Mouse (Mus musculus) kidney, embryonic 15.5 days (tissue): ENCODE data around the gene Atp2a3. TPM values are rescaled to one million over a fixed set of nuclear protein-coding genes. Genes with fewer than 3 reads are reported as not detected.

Experiments used
- ATAC-seq: fragments of 200-750 bp; cut with Nextera tagmentation; replicated peaks from 2 replicates; pipeline ENCODE4 v1.8.0; 2017; ENCODE audit warnings: moderate TSS enrichment; ENCODE audit not compliant: low FRiP score
- H3K27ac ChIP-seq: fragments of 300-500 bp; sonication (generic); 2 replicates; pipeline ENCODE4 v1.5.1; 2015; ENCODE audit warnings: mild to moderate bottlenecking, inconsistent platforms
- H3K27me3 ChIP-seq: fragments of 300-500 bp; sonication (generic); 2 replicates; pipeline ENCODE4 v1.6.1; 2015; ENCODE audit warnings: inconsistent platforms
- H3K36me3 ChIP-seq: fragments of 300-500 bp; sonication (generic); 2 replicates; pipeline ENCODE4 v1.6.1; 2015; ENCODE audit warnings: inconsistent platforms
- H3K4me1 ChIP-seq: fragments of 300-500 bp; sonication (generic); 2 replicates; pipeline ENCODE4 v1.6.1; 2015; ENCODE audit warnings: inconsistent platforms
- H3K4me2 ChIP-seq: fragments of 300-500 bp; sonication (generic); 2 replicates; pipeline ENCODE4 v1.6.1; 2015; ENCODE audit warnings: moderate library complexity, mild to moderate bottlenecking, inconsistent platforms
- H3K4me3 ChIP-seq: fragments of 300-500 bp; sonication (generic); replicated peaks from 2 replicates; pipeline ENCODE4 v1.5.1; 2015; ENCODE audit warnings: mild to moderate bottlenecking, inconsistent platforms
- H3K9ac ChIP-seq: fragments of 300-500 bp; sonication (generic); 2 replicates; pipeline ENCODE4 v1.6.1; 2015; ENCODE audit warnings: mild to moderate bottlenecking, inconsistent platforms
- H3K9me3 ChIP-seq: fragments of 300-500 bp; sonication (generic); replicated peaks from 2 replicates; pipeline ENCODE4 v1.6.1; 2016; ENCODE audit warnings: inconsistent platforms
- WGBS: fragments of 180-500 bp; shearing (Covaris S2); methylation state at CpG from one replicate; pipeline ENCODE4 v1.1.7; 2015; ENCODE audit warnings: mixed read lengths; 5-methylcytosine and 5-hydroxymethylcytosine counted together
- polyA plus RNA-seq: library from polyadenylated mRNA; unstranded; fragments of >200 nt; fragmentation: Nextera tagmentation; extraction: Ambion mirVana; gene quantifications from 2 replicates; pipeline ENCODE4 v1.2.1, GENCODE M21; 2015

The Atp2a3 gene
- polyA plus RNA-seq, 1 experiment from 2014 or later: 4.2 TPM

- H3K4me2 ChIP-seq: peak overlapping the region; percentile 68
- ATAC-seq: no peak
- no peaks in the 10 kb centered on the region for H3K36me3 ChIP-seq
- peaks cover 41% of the 10 kb centered on the region for H3K4me1 ChIP-seq
- H3K27ac ChIP-seq: no peak overlapping the region
- no peak overlapping the region for H3K4me3 ChIP-seq
- 16% methylated on average over 15 of the region's 15 CpGs for WGBS
- H3K27me3 ChIP-seq: peaks cover 37% of the 10 kb centered on the region
- H3K9ac ChIP-seq: no peak overlapping the region
- no peaks in the 10 kb centered on the region for H3K9me3 ChIP-seq
Observed at GRCm38 (mm10) chr11:72959924-72960679, 867 bp upstream of the Atp2a3 start.

DNA sequence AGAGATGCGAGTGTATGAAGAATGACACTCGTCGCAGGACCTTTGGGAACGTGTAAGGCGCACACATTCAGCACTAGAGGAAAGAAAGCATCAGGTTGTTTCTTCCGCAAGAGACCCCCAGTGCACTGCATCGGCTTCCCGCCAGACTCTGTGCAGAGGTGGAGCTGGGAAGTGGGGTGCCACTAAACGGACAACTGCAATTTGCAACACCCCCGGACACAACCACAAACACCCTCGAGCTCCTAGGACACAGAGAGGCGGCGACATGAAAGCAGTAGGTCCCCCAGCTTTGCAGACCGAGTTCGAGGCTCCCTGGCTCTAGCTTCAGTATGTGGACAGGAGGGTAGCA, 272 bp upstream of the Atp2a3 start:
- WGBS: 6% methylated on average over 15 of the region's 15 CpGs
- Histone ChIP-seq H3K27ac (no peak overlapping the region), H3K4me2 (peak overlapping the region; percentile 68), H3K36me3 (no peaks in the 10 kb centered on the region), H3K4me3 (peak overlapping the region; percentile 45), H3K27me3 (peaks cover 37% of the 10 kb centered on the region), H3K9me3 (no peaks in the 10 kb centered on the region), H3K4me1 (peaks cover 40% of the 10 kb centered on the region), H3K9ac (peak overlapping the region; percentile 11; the same call in 1 of the 2 replicates)
- no peak for ATAC-seq

- H3K4me3 ChIP-seq: no peak overlapping the region
- no peak for ATAC-seq
- H3K4me2 ChIP-seq: no peak overlapping the region
- H3K27me3 ChIP-seq: peaks cover 37% of the 10 kb centered on the region
- H3K9ac ChIP-seq: no peak overlapping the region
- 75% methylated on average over 2 of the region's 2 CpGs for WGBS
- no peak overlapping the region for H3K27ac ChIP-seq
- H3K36me3 ChIP-seq: no peaks in the 10 kb centered on the region
- H3K9me3 ChIP-seq: no peaks in the 10 kb centered on the region
- H3K4me1 ChIP-seq: peaks cover 36% of the 10 kb centered on the region
Observed at GRCm38 (mm10) chr11:72962378-72962777, 1.4 kb downstream of the Atp2a3 start.

DNA sequence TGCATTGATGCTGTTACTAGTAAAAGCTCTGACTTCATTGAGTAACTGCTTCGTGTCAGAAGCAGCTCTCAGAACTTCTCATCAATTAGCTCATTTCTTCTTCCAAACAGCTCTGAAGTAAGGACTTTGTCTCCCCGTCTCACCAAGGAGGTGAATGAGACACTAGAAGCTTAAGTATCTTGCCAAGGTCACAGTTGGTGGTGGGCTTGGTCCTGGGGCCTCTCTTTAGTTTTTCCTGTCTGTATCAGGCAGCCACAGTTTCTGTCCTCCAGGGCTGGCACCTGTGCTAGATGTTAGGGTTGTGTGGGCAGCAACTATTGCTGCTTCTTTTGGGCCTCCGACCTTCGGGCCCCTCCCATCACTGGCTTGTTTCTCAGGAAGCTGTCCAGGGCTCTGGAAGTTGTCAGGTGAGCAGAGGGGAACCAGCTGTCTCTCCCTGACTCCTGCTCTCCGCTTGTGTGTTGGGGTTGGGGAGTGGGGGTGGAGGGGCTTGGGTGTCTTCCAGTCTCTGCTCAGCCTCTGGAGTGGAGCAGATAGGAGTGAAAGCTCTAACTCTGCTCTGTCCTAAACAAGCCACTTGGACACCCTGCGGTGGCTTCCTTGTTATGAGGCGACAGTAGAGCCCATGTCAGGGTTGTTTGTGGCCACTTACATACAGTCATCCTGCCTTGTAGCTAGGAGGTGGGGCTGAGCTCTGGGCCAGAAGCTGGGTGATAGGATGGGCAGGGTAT, 2.3 kb downstream of the Atp2a3 start:
- WGBS: 31% methylated on average over 7 of the region's 7 CpGs
- Histone ChIP-seq H3K36me3 (no peaks in the 10 kb centered on the region), H3K4me3 (no peak overlapping the region), H3K9me3 (no peaks in the 10 kb centered on the region), H3K27me3 (peaks cover 37% of the 10 kb centered on the region), H3K27ac (no peak overlapping the region), H3K9ac (no peak overlapping the region), H3K4me2 (no peak overlapping the region), H3K4me1 (peaks cover 31% of the 10 kb centered on the region)
- peak; percentile 37; the same call in 1 of the 2 replicates for ATAC-seq

- no peak for ATAC-seq
- Histone ChIP-seq H3K9ac (no peak overlapping the region), H3K4me3 (no peak overlapping the region), H3K9me3 (no peaks in the 10 kb centered on the region), H3K4me1 (peaks cover 31% of the 10 kb centered on the region), H3K4me2 (no peak overlapping the region), H3K27me3 (peaks cover 37% of the 10 kb centered on the region), H3K36me3 (no peaks in the 10 kb centered on the region), H3K27ac (no peak overlapping the region)
- 48% methylated on average over 3 of the region's 3 CpGs for WGBS
Observed at GRCm38 (mm10) chr11:72963789-72964294, 2.9 kb downstream of the Atp2a3 start.

- H3K9me3 ChIP-seq: no peaks in the 10 kb centered on the region
- no peak overlapping the region for H3K4me3 ChIP-seq
- H3K27ac ChIP-seq: no peak overlapping the region
- no peak overlapping the region for H3K4me2 ChIP-seq
- H3K36me3 ChIP-seq: no peaks in the 10 kb centered on the region
- 83% methylated on average over 13 of the region's 13 CpGs for WGBS
- no peak for ATAC-seq
- H3K9ac ChIP-seq: no peak overlapping the region
- H3K4me1 ChIP-seq: peaks cover 11% of the 10 kb centered on the region; the same call in 1 of the 2 replicates
- H3K27me3 ChIP-seq: no peaks in the 10 kb centered on the region
Observed at GRCm38 (mm10) chr11:72974995-72975503, 14.1 kb downstream of the Atp2a3 start.

DNA sequence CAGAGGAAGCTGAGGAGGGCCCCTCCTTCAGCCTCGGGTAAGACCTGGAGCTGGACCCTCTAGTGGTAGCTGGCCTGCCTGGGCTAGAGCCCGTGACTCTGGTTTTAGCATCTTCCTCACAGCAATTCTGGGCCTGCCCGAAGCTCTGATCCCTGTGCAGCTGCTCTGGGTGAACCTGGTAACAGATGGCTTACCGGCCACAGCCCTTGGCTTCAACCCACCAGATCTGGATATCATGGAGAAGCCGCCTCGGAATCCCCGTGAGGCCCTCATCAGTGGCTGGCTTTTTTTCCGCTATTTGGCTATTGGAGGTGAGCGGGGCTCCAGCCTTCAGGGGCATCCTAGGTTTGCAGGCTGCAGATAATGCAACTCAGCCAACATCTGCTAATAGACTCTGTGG, 21.5 kb downstream of the Atp2a3 start:
- H3K9ac ChIP-seq: no peak overlapping the region
- no peak overlapping the region for H3K27ac ChIP-seq
- no peak overlapping the region for H3K4me2 ChIP-seq
- WGBS: 86% methylated on average over 9 of the region's 9 CpGs
- no peak overlapping the region for H3K4me3 ChIP-seq
- no peaks in the 10 kb centered on the region for H3K36me3 ChIP-seq
- no peaks in the 10 kb centered on the region for H3K9me3 ChIP-seq
- ATAC-seq: no peak
- H3K27me3 ChIP-seq: no peaks in the 10 kb centered on the region
- peaks cover 11% of the 10 kb centered on the region; the same call in 1 of the 2 replicates for H3K4me1 ChIP-seq

GRCm38 (mm10) chr11:72983283-72983682, 22.3 kb downstream of the Atp2a3 start:
- ATAC-seq: peak; percentile 40; the same call in 1 of the 2 replicates
- Histone ChIP-seq H3K27me3 (no peaks in the 10 kb centered on the region), H3K4me3 (no peak overlapping the region), H3K9me3 (no peaks in the 10 kb centered on the region), H3K36me3 (no peaks in the 10 kb centered on the region), H3K4me2 (no peak overlapping the region), H3K4me1 (peaks cover 11% of the 10 kb centered on the region; the same call in 1 of the 2 replicates), H3K9ac (no peak overlapping the region), H3K27ac (no peak overlapping the region)
- WGBS: 47% methylated on average over 5 of the region's 5 CpGs

DNA sequence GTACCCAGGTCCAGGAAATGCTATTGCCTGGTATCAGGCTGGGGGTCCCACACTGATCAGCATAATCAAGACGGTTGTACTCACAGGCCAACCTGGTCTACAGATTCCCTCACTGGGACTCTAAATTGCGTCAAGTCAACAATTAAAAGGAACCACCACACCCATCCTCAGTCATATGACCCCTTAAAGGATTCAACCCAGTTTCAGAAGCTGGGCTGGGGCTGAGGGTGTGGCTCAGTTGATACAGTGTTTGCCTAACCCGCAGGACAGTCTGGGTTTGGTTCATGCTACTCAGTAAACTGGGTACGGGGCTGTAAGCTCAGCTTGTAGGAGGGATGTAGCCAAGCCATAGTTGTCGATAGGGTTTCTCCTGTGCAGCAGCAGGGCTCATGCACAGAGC, 25.8 kb downstream of the Atp2a3 start:
- H3K27ac ChIP-seq: no peak overlapping the region
- H3K9ac ChIP-seq: no peak overlapping the region
- H3K9me3 ChIP-seq: no peaks in the 10 kb centered on the region
- H3K36me3 ChIP-seq: no peaks in the 10 kb centered on the region
- no peak for ATAC-seq
- WGBS: 81% methylated on average over 5 of the region's 5 CpGs
- H3K4me2 ChIP-seq: no peak overlapping the region
- no peak overlapping the region for H3K4me3 ChIP-seq
- peaks cover 23% of the 10 kb centered on the region for H3K4me1 ChIP-seq
- H3K27me3 ChIP-seq: no peaks in the 10 kb centered on the region

DNA sequence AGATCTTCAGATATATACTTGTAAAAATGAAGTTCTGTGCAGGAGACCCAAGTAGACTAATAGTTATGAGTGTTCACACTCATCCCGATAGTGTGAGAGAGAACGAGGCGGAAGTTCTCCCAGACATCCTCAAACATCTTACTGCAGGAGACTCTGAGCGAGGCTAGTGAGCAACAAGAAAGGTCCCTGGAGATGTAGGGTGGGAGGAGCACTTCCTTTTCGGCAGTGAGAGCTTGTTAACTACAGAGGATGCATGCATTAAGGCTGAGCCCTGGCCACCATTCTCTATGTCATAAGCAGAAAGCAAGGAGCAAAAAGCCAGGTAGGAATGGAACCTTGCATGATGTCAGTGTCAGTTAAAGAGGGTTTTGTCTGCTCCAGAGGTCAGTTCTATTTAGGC, 26.3 kb downstream of the Atp2a3 start:
- Histone ChIP-seq H3K27ac (no peak overlapping the region), H3K9ac (no peak overlapping the region), H3K4me3 (no peak overlapping the region), H3K36me3 (no peaks in the 10 kb centered on the region), H3K4me2 (no peak overlapping the region), H3K9me3 (no peaks in the 10 kb centered on the region), H3K4me1 (peaks cover 28% of the 10 kb centered on the region), H3K27me3 (no peaks in the 10 kb centered on the region)
- no peak for ATAC-seq
- 57% methylated on average over 5 of the region's 5 CpGs for WGBS

DNA sequence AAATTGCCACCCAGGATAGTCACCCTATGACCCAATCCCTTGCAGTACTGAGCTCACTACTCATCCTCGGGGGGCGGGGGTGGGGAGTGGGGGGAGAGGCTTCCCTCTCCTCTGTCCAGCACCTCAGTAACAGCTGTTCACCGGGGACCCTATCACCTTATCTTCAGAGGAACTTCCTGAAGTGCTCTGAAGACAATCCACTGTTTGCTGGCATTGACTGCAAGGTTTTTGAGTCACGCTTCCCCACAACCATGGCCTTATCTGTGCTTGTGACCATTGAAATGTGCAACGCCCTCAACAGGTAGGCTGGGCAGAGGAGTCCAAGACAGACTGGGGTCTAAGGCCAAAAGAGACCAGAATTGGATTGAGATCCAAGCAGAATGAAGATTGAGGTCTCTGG, 26.8 kb downstream of the Atp2a3 start:
- Histone ChIP-seq H3K4me2 (no peak overlapping the region), H3K36me3 (no peaks in the 10 kb centered on the region), H3K4me1 (peaks cover 34% of the 10 kb centered on the region), H3K9ac (no peak overlapping the region), H3K9me3 (no peaks in the 10 kb centered on the region), H3K27ac (no peak overlapping the region), H3K27me3 (no peaks in the 10 kb centered on the region), H3K4me3 (no peak overlapping the region)
- ATAC-seq: no peak
- 69% methylated on average over 5 of the region's 5 CpGs for WGBS

DNA sequence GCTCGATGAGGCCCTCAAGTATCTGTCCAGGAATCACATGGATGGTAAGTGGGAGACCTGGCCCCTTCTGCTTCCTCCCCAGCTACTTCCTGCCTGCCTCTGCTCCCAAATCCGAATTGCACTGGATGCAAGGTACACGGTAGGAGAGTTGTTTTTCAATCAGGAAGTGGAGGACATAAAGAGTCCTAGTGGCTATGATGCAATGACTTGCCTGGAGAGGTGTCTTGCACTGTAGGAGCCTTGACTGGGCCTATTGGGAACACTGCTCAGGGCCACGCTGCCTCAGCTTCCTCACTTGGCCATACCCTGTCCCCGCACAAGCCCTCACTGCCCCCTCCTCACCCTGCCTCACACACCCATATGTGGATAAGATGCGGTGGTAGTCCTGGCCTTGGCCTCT, 28.1 kb downstream of the Atp2a3 start:
- Histone ChIP-seq H3K27ac (no peak overlapping the region), H3K4me1 (peaks cover 34% of the 10 kb centered on the region), H3K36me3 (no peaks in the 10 kb centered on the region), H3K9me3 (no peaks in the 10 kb centered on the region), H3K4me3 (no peak overlapping the region), H3K9ac (no peak overlapping the region), H3K4me2 (no peak overlapping the region), H3K27me3 (no peaks in the 10 kb centered on the region)
- WGBS: 72% methylated on average over 6 of the region's 6 CpGs
- ATAC-seq: no peak
